Mouse (Mus musculus) brain, embryonic 14.5 days (tissue): ENCODE data around the gene Dync1li1.

Source experiments
- CTCF ChIP-seq: fragments of 200-500 bp; IDR thresholded peaks from 2 replicates; pipeline ENCODE4 v1.5.1; 2012; ENCODE audit warnings: inconsistent platforms, mild to moderate bottlenecking, moderate library complexity, borderline replicate concordance; ENCODE audit not compliant: insufficient read depth, insufficient read length; ENCODE audit errors: extremely low read depth
- POLR2A ChIP-seq: fragments of 200-500 bp; IDR thresholded peaks from 2 replicates; pipeline ENCODE4 v1.6.1; 2012; ENCODE audit warnings: mild to moderate bottlenecking, inconsistent platforms, borderline replicate concordance; ENCODE audit not compliant: poor library complexity, insufficient read depth, insufficient read length, severe bottlenecking; ENCODE audit errors: extremely low read depth

GRCm38 (mm10) chr9:114733238-114733637, 44.6 kb downstream of the Dync1li1 start:
- TF ChIP-seq CTCF (no peak), POLR2A (no peak)
